Mouse (Mus musculus): ENCODE data around the gene Asb10.
"Not testable (repeated sequence)": the region's sequence is repeated elsewhere in the genome, so short reads cannot be mapped to it uniquely, and the experiment has no call there.

Asb10 gene

DNA sequence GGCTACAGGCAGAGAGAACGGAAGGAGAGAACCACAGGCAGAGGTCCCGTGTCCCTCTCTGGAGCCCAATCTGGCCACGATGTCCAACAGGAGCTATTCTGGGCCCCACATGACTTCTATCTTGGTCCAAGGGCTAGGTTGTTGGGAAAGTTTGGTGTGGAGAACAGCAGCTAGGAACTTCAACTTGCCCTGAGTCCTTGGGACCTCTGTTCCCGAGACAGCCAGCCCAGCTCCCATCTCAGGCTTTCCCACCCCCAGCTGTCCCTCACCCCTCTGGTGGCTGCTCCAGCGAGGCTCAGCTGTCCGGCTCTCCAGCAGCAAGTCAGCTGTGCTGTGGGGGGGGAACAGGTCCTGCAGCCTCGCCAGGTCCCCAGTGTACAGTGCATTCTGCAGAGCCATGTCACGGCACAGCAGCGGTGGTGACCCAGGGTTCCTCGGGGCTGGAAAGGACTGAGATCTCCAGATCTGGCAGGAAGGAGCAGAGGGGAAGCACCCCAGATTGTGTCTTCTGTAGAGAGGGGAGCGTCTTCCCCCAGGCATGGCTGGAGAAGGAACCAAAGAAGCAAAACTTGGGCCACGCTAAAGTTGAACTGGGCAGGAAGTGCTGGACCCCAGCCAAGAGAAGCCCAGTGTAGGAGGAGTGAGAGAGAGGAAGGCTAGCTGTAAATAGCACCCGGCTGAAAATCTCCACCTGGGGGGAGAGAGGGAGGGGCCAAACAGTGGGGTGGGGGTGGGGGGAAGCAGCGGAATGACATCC, at the start of gene Asb10:
TSS of gene Asb10 (minus strand) at position 592 of the 757 bp plus-strand sequence.
- peak; percentile 51 for DNase-seq

DNA sequence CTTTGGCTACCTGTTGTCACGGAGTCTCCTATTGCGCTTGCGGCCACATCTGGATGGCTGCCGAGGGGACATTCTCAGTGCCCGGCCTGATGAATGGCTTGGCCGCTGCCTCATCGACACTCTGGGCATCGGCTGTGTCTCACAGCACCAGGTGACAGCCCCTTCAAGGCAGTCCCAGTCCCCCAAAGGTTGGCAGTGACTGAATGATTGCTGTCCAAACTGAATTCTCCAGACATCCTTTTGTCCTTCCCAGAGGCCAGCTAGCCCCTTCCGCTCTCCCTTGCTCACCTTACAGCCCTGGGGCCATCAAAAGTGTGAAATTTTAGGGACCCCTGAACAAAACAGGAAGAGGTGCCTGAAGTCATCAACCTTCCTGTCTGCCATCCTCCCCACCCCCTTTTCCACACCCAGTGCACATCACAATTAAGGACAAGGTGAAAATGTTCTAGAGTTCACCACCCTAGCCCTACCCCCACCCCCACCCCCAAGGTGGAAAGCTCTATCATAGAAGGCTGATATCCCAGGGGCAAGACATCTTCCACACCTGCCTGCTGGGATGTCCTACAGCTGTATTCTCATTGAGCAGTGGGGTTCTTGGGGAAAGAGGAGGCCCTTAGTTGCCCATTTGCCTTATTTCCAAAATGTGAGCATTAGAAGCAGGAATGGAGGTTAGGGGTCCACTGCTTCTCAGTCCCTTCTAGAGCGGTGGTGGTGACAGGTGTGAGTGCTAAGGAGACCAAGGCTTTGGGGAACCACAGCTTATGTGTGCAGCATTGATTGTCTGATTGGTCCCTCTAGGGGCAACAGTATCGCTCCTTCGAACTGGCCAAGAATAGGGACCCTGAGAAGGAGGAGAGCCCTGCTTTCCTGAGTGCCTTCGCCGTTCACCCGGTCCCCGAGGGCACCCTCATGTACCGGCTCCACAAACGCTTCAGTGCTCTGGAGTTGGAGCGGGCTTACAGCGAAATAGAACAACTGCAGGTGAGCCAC, 49.0 kb upstream of the Asb10 start:
- DNase-seq = no peak

DNA sequence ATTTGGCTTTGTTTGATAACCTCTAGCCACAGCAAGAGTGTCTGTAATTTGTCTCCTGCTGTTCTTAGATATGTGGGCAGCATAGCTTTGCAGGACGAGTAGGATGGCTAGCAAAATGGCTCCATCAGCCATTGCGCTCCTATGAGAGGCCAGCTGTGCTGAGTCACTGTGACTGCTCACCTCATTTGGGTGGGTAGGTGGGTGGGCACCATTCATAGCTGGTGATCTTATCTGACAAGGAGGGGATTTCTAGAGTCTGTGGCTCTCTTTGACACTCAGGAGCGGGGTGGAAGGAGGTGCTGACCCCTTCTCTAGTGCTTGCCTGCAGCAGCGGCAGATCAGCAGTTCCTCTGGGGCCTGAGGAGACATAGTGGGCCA, 46.4 kb upstream of the Asb10 start:
- DNase-seq = no peak

DNA sequence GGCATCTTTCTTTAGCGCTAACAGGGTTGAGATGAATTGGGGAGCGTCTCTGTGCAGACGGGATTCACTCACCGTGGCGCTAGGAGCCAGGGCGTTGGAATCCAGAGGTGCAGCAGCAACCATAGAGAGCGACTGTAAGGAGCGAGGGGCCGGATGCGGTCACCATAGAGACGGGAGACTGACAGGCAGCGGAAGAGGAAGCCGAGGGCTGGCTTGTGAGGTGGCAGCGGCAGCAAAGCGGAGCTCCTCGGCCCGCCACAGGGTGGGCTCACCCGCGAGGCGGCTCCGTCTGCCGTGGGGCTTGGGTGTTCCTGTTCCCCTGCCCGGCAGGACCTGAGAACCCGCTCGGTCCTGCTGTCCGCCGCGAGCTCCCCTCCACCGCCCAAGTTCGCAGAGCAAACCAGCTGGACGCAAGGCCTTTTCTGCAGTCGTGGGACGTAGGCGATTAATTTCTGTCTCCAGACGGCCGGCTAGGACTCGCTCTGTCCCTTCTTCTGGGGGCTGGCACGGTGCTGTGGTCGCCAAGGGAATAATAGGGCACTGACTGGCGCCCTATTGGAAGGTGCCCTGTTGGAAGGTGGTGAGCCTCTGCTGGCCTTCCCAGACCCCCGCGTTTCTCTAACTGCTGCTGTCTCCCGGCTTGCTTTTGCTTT, 45.9 kb upstream of the Asb10 start, which contains the start of gene Chpf2:
TSS of gene Chpf2 (plus strand) at position 195 of the 653 bp plus-strand sequence.
- peak; percentile 89 for DNase-seq

DNA sequence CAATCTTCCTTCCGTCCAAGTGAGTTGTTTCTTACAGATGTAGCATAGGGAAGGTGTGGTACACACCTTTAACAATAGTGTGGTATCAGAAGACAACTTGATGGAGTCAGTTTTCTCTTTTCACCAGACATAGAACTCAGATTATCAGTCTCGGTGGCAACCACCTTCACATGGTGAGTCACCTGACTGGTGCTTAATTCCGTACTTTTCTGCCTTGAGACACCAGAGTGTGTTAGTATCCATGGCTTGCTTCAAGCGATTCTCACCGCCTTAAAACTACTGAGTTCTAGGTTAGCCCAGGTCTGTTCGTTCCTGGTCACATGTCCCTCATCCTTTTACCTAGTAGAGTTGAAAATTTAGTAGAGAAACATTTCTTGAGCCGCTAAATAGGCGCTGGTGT, 45.3 kb upstream of the Asb10 start:
- DNase-seq = no peak

DNA sequence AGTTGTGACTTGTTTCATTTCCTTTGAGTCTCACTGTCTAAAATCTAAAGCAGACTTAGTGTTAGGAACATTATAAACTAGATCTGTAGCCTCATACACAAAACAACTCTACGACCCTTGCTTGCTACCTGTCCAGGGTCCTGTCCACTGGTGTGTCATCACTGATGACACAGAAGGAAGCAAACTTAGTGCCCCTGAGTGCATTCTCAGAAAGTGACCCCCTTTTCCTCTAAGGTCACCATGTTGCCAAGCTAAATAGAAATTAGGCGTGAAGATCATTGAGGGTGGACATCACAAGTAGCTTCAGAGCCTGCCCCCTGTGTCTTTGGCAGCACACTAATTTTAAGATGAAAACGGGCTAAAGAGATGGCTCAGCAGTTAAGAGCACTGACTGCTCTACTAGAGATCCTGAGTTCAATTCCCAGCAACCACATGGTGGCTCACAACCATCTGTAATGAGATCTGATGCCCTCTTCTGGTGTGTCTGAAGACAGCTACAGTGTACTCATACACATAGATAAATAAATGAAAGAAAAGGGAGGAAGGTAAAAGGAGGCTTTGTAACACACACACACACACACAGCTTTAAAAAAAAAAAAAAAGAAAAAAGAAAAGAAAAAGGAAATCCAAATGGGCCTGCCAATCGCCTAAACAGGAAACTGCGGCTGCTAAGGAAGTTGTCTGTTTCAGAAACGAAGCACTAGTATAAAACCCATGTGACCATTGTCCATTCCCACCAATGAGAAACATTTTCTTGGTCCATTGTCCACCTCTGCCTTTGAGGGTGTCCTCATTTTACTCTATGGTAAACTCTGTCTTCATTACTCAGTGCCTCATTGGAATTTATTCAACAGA, 37.6 kb upstream of the Asb10 start:
- DNase-seq = no peak

DNA sequence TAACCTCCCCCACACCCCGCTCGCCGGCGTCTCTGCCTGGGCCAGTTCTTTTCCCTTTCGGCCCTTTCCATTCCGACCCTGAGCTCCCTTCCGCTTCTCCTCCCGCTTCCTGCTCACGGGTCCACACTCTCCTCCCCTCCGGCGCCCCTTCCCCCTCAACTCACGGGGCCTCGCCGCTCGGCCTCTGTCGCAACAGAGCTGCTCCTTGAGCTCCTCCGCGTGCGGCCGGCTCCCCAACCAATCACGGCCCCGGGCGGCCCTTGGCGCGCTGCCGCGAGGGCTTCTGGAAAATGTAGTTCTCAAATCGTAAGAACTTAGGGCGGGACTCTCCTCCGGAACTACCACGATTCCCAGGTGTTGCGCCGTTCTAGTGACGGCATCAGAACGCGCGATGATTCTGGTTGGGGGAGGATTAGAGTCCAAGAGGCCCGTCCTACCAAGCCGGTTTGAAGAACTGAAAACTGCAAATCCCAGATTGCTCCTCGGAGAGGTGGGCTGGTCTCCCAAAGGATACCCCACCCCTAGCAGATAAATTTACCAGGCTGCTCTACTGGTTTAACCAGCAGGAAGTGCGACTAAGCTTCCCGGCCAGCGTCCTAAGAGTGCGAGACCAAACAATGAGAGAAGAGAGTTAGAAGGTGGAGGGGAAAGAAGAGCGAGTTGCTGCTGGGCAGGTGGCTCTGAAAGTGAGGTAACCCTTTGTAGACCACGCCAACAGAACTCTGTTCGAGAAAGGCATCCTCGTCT, 36.6 kb upstream of the Asb10 start, which contains the start of gene Abcf2:
TSS of gene Abcf2 (minus strand) at position 285 of the 747 bp plus-strand sequence.
- DNase-seq = peak; percentile 100

DNA sequence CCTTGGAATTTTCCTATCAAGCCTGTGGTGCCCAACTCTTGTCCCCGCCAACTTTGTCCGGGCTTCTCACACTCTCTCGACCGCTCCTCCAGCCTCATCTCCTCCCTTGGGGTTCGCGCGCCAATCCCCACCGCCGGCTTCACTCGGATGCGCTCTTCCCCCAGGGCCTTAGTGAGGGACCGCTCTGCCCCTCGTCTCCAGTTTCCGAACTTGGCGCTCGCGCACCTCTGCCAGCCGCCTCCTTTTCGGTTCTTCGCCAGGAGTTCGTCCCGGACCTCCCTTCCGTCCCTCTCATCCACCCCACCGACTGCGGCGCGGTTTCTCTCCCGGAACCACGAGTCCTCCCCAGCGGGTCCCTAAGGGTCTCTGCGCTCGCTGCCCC, 36.0 kb upstream of the Asb10 start:
- DNase-seq = no peak

DNA sequence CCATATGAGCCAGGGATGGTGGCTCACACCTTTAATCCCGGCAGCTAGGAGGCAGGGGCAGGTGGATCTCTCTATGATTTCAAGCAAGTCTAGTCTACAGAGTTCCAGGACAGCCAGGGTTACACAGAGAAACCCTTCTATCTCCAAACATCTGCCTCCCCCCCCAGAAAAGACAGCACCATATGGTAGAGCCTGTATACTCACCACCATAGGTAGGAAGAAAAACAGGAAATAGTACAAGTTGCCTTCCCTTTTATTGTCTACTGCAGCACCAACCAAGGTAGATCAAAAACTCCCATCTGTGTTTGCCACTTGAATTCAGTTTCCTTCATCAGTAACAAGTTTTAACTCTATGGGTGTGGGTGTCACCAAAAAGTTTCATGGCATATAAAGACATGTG, 35.2 kb upstream of the Asb10 start:
- DNase-seq = no peak

DNA sequence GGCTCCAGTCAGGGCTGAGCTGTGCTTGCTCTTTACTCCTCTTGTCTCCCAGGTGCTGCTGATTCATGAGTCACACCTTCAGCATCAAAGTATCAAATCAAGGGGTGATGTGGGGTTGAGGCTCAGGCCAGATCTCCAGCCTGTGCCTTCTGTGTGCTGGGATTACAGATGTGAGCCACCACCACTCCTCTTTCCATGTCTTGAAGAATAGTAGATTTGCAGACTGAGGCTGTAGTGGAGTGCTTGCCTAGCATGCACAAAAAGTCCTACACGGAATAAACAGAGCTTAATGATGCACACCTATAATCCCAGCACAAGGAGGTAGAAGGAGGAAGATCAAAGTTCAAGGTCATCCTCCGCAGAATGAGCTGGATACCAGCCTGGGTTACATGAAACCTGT, 15.9 kb upstream of the Asb10 start, which contains the start of gene 4931409K22Rik:
TSS of gene 4931409K22Rik (minus strand) at position 101 of the 400 bp plus-strand sequence.
- no peak for DNase-seq

DNA sequence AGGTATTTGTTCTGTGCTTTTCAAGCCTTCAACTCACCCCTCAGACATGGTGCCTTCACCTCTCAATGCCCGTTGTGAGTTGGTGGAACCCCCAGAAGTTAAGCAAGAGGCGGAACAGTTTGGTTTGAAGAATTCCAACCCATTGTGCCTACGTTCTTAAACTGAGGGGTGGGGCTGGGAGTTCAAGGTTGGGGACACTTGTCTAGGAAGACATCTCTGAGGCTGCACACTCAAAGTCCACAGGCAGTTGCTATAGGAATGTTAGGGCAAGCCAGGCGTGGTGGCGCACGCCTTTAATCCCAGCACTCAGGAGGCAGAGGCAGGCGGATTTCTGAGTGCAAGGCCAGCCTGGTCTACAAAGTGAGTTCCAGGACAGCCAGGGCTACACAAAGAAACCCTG, 14.6 kb upstream of the Asb10 start:
- DNase-seq = not testable (repeated sequence)

DNA sequence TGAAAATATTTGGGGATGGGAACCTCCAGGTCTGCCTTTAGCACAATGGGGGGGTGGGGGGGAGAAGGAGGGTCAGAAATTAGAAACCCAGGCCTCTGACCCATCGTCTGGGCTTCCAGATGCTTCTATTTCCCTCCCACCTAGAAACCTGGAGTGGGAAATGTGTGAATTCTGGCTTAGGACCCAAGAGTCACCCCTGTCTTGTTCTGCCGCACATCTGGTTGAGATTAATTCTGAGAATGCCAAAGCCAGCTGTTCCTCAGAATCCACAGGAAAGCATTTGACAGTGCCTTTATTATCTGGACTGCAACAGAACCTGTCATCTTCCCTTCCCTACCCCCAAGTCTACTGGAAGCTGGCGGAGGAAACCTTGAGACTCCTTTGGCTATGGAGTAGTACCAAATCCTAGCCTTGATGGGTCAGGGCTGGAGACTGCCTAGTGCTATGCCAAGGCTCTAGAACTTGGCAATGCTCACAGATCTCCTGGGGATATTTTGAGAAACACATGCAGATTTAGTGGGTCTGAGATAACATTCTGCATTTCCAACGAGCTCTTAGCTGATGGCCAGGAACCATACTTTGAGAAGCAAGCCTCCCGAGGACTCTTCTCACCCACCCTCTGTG, 13.0 kb upstream of the Asb10 start:
- DNase-seq = no peak

DNA sequence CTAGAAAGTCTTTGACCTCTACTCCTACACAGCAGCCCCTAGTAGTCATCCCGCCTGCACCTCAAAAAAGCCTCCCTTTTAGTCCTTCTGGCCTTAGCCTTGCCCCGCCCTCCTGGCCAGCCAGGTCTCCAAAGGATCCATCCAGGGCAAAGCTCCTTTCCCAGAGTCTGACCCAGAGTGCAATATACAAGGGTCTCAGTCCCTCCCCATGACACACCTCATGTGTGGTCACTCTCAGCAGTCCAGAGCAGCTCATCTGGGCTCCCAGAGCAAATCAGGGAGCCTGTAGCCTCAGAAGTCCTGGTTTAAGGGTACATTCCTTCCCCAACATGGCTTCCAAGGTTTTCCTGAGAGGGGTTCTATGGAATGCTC, 10.5 kb upstream of the Asb10 start:
- DNase-seq = no peak

DNA sequence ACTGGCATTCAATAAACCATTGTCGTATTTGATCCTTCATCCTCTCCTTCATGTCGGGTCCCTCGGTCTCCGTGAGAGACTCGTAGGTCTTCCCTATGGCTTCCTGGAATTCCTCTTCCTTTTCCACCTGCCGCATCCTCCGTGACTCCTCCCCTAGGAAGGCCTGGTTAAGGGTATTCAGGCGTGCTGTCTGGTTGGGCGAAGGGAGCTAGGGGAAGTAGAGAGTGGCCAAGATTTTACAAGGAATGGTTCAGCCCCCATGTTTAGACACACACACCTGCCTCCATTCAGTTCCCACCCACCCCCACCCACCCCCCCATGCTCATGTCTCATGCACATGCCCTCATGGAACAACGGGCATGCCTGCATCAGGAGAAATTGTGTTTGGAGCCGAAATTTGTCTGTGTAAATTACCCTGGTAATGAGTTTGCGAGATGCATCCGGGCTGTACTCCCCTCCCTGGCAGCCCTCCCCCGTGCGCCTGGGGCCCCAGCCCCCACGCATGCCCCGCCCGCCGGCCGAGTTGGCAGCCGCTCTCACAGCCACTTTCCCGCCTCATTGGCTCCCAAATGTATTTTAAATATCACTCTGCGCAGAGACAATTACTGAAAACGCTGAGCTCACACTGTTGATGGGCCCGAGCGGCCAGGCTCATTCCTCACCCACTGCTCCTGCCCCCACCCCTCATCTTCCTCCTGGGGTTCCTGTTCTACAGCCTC, 10.0 kb upstream of the Asb10 start:
- peak; percentile 10 for DNase-seq

DNA sequence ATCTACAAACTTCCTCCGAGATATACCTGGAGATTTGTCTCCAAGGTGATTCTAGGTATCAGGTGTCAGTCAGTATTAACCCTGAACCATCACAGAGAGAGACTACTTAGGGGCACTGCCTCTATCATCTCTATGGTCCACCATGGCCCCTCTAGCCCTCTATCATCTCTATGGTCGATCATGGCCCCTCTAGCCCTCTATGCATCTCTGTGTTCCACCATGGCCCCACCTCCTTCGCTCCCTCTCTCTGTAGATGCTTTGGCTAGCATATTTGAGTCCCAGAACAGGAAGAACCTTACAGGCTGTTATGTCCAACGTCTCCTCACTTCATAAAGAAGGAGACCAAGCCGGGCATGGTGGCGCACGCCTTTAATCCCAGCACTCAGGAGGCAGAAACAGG, 1.9 kb upstream of the Asb10 start:
- DNase-seq = no peak

DNA sequence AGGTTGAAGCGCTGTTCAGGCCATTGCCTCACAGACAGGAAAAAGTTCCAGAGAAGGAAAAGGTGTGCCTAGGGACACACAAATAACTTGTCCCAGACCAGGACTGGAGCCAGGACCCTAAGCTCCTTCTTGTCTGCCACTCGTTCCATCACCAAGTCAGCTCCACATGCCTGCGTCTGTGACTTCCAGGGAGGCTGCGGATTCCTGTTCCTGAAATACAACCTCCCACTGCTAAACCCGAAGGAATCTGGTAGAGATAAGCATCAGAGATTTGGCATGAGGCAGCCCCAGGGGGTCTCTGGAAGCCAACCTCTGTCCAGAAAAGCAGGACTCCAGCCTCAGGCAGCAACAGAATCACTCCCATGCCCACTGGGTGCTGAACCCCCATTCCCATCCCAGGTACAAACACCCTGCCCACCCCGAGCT, 379 bp upstream of the Asb10 start:
- DNase-seq = no peak

DNA sequence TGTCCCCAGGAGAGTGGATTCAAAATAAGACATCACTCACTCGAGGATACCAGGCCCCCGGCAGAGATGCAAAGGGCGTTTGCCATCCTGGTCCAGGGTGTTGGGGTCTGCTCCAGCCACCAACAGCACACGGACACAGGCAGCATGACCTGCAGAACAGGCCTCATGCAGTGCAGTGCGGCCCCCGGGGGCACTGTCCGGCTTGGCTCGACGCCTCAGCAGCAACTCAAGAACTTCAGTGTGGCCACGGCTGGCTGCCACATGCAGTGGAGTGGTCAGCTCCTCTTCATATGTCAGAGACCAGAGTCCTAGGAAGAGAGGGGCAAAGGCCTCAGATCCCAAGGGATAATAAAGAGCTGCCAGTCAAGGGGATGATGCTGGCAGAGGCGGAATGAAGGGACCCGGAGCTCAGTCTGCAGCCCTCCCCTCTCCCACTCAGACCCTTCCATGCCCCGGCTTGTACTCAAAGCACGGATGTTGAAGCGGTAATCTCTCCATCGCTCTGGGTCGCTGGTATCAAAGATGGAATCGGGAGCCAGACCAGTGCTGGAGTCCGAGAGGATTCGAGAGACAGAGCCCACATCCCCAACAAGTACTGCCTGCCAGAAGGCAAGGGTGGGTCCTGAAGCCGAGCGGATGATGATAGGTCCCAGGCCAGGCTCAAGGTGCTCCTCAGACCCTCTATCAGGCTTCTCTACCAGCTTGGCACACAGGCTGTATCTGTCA, 1.0 kb downstream of the Asb10 start:
- no peak for DNase-seq

DNA sequence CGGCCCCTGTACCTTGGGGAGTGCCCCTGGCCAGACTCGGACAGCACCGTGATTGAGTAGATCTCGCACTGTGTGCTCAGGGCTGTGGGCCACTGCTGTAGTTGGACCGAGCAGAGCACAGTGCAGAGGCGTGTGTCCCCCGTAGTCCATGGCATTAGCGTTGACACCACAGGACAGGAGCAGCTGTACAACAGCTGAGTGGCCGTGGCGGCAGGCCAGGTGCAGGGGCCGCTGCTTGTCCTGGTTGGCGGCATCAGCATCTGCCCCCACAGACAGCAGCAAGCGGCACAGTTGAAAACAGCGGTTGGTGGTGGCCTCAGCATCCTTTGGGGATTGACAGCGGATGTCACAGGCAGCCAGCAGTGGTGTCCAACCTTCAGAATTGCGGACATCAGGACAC, 3.2 kb downstream of the Asb10 start:
- DNase-seq = no peak

DNA sequence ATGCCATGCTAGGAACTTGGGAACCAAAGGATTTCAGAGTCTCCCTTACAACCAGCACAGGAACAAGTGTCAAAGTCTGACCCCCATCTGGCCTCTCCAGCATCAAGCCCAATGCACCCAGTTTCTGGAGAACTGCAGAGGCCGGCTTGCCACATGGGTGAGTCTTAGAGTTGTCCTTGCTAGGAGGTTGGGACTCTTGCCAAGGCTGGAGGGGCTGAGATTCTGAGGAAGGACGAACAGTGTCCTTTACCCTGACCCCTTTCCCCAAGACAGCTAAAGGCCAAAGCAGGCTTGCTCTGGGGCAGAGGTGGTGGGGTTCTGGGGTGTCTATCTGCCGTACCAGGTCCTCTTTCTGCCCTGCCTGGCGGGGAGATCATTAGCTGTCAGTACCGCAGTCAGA, 4.3 kb downstream of the Asb10 start:
- no peak for DNase-seq

DNA sequence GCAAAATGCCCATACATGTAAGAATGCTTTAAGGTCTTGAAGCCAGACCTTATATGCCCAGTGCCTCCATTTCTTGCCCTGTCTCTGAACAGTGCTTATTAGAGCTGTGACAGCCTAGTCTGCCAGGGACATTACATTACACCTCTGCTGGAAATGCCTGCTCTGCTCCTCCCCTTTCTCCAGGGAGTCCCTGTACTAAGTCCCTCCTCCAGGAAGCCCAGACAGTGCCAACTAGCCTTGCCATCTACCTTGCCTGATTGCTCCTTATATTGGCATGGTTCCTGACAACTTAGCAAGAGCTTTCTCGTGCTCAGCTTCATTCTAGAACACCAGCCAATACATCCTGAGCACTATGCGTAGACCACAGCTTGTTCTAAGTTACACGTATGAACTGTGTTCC, 5.0 kb downstream of the Asb10 start:
- DNase-seq = peak; percentile 54

Data from lung, postnatal 36 days (tissue).